Mouse (Mus musculus) myocyte (in vitro differentiated cells): Measurements from ENCODE around the gene Myt1l.

Source experiments
- CEBPB ChIP-seq: IDR thresholded peaks from 2 replicates; pipeline ENCODE4 v1.6.1; 2011; ENCODE audit warnings: mild to moderate bottlenecking, moderate library complexity; ENCODE audit not compliant: poor library complexity, insufficient read depth, severe bottlenecking
- E2F4 ChIP-seq: IDR thresholded peaks from one replicate; pipeline ENCODE4 v1.6.1; 2011; ENCODE audit warnings: mild to moderate bottlenecking, control low read depth, moderate library complexity; ENCODE audit not compliant: insufficient read depth
- MAX ChIP-seq: IDR thresholded peaks from one replicate; pipeline ENCODE4 v1.6.1; 2011; ENCODE audit warnings: low read depth, mild to moderate bottlenecking, control low read depth
- MYOD1 ChIP-seq, 3 experiments: IDR thresholded peaks; one replicate each; pipeline ENCODE4 v1.6.1; 2011; ENCODE audit warnings: control low read depth in 2 of 3, low read depth in 2 of 3, mild to moderate bottlenecking in 2 of 3, moderate library complexity in 1 of 3; ENCODE audit not compliant: insufficient read length in 2 of 3, control insufficient read depth in 1 of 3
- MYOG ChIP-seq, 3 experiments: IDR thresholded peaks; one replicate each; pipeline ENCODE4 v1.6.1; 2011; ENCODE audit warnings: control low read depth in 2 of 3, low read depth in 2 of 3, mild to moderate bottlenecking in 2 of 3; ENCODE audit not compliant: insufficient read length in 2 of 3, control insufficient read depth in 1 of 3, insufficient read depth in 1 of 3
- POLR2A ChIP-seq: IDR thresholded peaks from one replicate; pipeline ENCODE4 v1.6.1; 2011; ENCODE audit warnings: low read depth, mild to moderate bottlenecking, control low read depth, moderate library complexity; ENCODE audit not compliant: insufficient read length
- REST ChIP-seq: IDR thresholded peaks from one replicate; pipeline ENCODE4 v1.6.1; 2011; ENCODE audit warnings: mild to moderate bottlenecking, control low read depth, moderate library complexity; ENCODE audit not compliant: insufficient read depth, insufficient read length

DNA sequence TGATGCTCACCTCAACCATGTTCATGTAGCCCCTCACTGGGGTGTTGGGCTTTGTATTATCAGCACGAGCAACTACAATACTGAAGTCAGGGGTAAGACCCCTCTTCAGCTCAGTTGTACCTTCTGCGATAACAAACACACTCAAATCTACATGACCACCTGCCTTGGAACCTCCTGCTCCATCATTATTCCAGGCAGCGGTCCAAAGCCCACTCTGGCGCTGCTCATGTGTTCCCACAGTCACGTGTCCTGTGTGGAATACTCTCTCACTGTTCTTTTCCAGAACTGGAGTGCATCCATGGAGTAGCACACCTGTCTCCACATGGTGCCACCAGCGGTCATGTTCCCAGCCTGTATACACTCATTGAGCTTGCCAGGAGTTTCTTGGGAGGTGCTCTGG, 42.2 kb downstream of the Myt1l start:
- no peak for TF ChIP-seq MYOG (IDR thresholded peaks at IDR 0.05; ENCODE audit: control insufficient read depth in 1 of 3, insufficient read depth in 1 of 3, insufficient read length in 2 of 3, low read depth in 2 of 3)
- no peak for TF ChIP-seq POLR2A
- TF ChIP-seq MAX = no peak
- no peak for TF ChIP-seq E2F4
- TF ChIP-seq CEBPB = no peak
- TF ChIP-seq REST = no peak
- no peak for TF ChIP-seq MYOD1 (IDR thresholded peaks at IDR 0.05; ENCODE audit: control insufficient read depth in 1 of 3, insufficient read length in 2 of 3, low read depth in 2 of 3)
